Mouse (Mus musculus) Patski (cell line): Measurements from ENCODE around the gene Gse1. TPM values are rescaled to one million over a fixed set of nuclear protein-coding genes. Genes with fewer than 3 reads are reported as not detected.

Source experiments
- ATAC-seq: fragments of 100-300 bp; one replicate; pipeline ENCODE4 v1.8.0; 2021
- CTCF ChIA-PET: fragments of 350-600 bp; sonication (Branson Sonifier 250); formaldehyde crosslinking; loops from one replicate; lab custom pipeline; 2022; ENCODE audit warnings: inconsistent platforms; lab: Charles Lee
- POLR2A ChIA-PET: fragments of 350-600 bp; sonication (Branson Sonifier 250); formaldehyde crosslinking; loops from one replicate; lab custom pipeline; 2022; ENCODE audit warnings: antibody characterized with exemption, inconsistent platforms; lab: Charles Lee
- DNase-seq: peaks from one replicate; pipeline ENCODE4 v3.0.0-alpha.2; 2011; ENCODE audit warnings: low read depth, low spot score
- H3K27me3 ChIP-seq: fragments of 371-371 bp; one replicate; pipeline ENCODE4 v1.5.1; 2021
- CTCF ChIP-seq: fragments of 100-300 bp; IDR thresholded peaks from one replicate; pipeline ENCODE4 v1.5.1; 2021
- in situ Hi-C: fragments of 300-500 bp; cut with MboI; formaldehyde crosslinking; loops from 3 replicates; pipeline ENCODE4 v1.11.1; 2018; ENCODE audit warnings: low pct_unique_long_range_greater_than_20kb, mixed read lengths
- polyA plus RNA-seq: library from polyadenylated mRNA; unstranded; gene quantifications from one replicate; pipeline ENCODE4 v1.2.3, GENCODE M21; 2021

Gse1 gene
- polyA plus RNA-seq, 1 experiment from 2014 or later, result 19.8 TPM

GRCm38 (mm10) chr8:120607885-120608284 is 379.6 kb downstream of the Gse1 start:
- ATAC-seq (no peak), DNase-seq (no peak)
- ChIA-PET CTCF (interaction anchor here (0.9 to 1.5 kb wide), 2 partner anchors 9 to 11 kb away, joined by 3 read pairs; no protein-coding TSS in a partner anchor), POLR2A (no interaction called here)
- H3K27me3 ChIP-seq, result no peaks in the 10 kb centered on the region
- in situ Hi-C loops, result no loop called here
- peak; percentile 97 for TF ChIP-seq CTCF

DNA sequence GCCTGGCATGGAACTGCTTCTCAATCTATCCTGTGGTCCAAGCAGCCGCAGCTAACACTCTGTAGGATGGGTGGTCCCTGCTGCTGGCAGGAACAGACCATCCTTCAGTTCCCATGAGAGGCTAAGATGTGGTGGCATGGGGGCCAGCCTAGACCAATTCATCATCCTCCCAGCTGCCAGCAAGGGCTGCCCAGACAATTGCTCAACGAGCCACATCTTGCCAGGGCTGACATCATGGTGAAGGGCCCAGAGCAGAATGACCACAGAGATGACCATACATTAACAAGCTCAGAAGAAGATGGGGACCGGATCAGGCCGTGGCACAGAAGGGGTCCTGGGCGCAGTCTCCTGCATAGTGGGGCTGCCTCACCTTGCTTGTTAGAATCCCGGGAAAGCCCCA is 382.6 kb downstream of the Gse1 start:
- ATAC-seq (no peak), DNase-seq (no peak)
- no peaks in the 10 kb centered on the region for H3K27me3 ChIP-seq
- POLR2A ChIA-PET, result no interaction called here
- CTCF ChIA-PET, result interaction anchor here (0.8 to 1.6 kb wide), 2 partner anchors 13 to 15 kb away, joined by 3 to 7 read pairs; no protein-coding TSS in a partner anchor
- in situ Hi-C loops, result loop anchor here (10.0 kb wide), 1 partner anchor 426 kb away; no protein-coding TSS in a partner anchor
- no peak for TF ChIP-seq CTCF

GRCm38 (mm10) chr8:120614491-120614890 is 386.2 kb downstream of the Gse1 start:
- TF ChIP-seq CTCF, result peak; percentile 50
- in situ Hi-C loops, result loop anchor here (10.0 kb wide), 1 partner anchor 430 kb away; no protein-coding TSS in a partner anchor
- ATAC-seq (no peak), DNase-seq (no peak)
- ChIA-PET POLR2A (no interaction called here), CTCF (no interaction called here)
- no peaks in the 10 kb centered on the region for H3K27me3 ChIP-seq

DNA sequence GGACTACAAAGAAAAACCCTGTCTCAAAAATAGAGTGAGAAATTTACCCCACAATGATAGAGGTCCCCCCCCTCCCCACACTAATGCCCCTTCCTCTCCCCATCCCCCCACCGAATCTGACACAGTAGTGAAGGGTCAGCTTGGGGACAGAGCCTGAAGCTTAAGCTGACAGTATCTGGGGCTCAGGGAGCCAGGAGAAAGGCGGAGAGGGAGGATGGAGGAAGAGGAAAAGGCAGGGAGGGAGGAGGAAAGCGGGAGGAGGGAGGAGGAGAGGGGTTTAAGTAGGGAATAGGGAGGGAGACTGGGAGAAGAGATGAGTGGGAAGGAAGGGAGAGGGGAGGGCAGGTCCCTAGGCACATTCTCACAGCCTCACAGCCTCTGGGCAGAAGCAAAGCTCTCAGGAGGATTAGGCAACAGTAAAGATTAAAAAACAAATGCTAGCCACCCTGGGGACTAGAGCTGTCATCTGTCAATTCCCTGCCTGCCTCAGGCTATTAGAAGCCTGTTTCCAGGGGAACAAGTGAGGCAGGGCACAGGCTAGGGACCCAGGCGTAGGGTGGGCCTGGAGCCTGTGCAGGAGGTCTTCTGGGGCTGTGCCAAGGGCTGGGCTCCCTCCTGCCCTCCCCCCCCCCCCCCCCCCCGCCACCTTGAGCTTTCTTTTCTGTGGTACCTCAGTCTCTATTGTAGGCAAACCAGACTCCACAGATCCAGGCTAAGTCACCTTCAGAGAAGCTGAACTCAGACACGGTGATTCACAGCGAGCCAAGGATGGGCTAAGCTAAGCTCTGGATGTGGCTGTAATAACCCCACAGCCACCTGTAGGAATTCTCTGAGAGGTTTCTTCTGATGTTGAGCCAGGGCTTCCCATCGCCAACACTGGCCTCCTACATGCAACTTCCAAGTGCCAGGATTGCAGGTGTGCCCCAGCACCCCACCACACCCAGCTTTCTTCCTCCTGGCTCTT is 388.7 kb downstream of the Gse1 start:
- DNase-seq (no peak), ATAC-seq (peak; percentile 46)
- CTCF ChIA-PET, result interaction anchor here (0.9 to 2.4 kb wide), 10 partner anchors 9 to 82 kb away, joined by 3 to 7 read pairs (median 4); no protein-coding TSS in a partner anchor
- POLR2A ChIA-PET, result interaction anchor here (0.6 to 1.1 kb wide), 3 partner anchors 27 to 50 kb away, joined by 3 to 4 read pairs (median 3); no protein-coding TSS in a partner anchor
- in situ Hi-C loops, result loop anchor here (10.0 kb wide), 1 partner anchor 432 kb away; no protein-coding TSS in a partner anchor
- TF ChIP-seq CTCF, result no peak
- no peaks in the 10 kb centered on the region for H3K27me3 ChIP-seq

DNA sequence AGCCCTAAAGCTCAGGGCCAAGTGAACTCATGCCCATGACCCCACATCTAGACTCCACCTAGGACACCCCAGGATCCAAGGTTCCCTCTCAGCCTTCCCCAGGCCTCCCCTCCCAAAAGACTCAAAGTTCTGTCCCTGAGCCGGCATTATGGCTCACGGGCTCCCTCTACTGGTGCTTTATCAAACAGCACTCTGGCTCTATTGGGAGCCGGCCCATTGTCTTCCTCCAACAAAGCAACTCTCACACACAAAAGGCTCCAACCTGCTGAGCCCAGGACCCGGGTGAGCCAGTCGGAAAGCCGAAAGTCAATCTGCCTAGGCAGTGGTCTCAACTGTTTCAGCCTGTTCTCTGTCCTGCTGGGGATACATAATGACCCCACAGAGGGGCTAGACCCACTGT is 389.9 kb downstream of the Gse1 start:
- peak; percentile 94 for TF ChIP-seq CTCF
- CTCF ChIA-PET, result interaction anchor here (0.9 to 2.4 kb wide), 11 partner anchors 8 to 83 kb away, joined by 3 to 10 read pairs (median 4); no protein-coding TSS in a partner anchor
- in situ Hi-C loops, result loop anchor here (10.0 kb wide), 1 partner anchor 433 kb away; no protein-coding TSS in a partner anchor
- POLR2A ChIA-PET, result interaction anchor here (1.0 to 1.1 kb wide), 3 partner anchors 9 to 83 kb away, joined by 3 to 5 read pairs (median 4); no protein-coding TSS in a partner anchor
- ATAC-seq, result peak; percentile 42
- DNase-seq, result no peak
- H3K27me3 ChIP-seq, result no peaks in the 10 kb centered on the region

DNA sequence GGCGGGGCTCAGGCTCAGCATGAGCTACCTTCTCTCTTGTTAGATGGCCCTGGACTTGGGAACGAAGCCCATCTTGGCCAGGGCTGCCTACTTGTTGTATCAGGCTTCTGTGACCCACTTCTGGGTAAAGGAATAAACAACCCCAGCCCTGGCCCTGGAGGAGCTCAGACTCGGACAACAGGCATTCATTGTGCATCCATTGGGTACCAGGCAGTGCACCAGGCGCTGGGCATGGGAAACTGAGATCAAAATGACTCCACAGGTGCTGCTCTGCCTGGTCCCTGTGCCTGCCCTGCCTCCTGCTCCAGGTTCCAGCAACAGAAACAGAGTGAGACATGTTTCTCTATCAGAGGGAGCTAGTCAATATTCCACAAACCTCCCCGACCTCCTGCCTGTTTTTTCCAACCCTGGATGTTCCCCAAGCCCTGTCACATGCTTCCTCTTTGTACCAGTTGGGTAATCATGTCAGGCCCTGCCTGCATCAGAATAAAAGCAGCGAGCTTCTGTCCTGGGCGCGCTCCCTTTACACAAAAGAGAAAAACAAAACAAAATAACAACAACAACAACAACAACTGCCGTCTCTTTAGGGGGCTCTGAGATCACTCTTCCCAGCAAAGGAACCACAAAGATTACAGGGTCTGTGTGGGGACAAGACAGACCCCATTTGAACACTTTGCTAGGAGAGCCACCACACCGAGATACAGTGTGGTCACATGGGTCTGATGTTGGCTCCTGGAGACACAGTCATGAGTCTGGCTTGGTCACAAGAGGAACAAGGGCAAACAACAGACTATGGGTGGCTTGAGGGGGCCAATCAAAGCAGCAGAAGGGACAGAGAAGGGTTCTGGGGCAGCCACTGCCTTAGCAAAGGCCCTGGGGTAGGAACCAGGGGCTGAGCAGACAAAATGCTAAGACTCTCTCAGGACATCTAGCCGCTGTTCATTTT is 391.3 kb downstream of the Gse1 start:
- CTCF ChIA-PET, result interaction anchor here (1.0 to 2.3 kb wide), 5 partner anchors 10 to 23 kb away, joined by 3 to 10 read pairs (median 4); no protein-coding TSS in a partner anchor
- no peaks in the 10 kb centered on the region for H3K27me3 ChIP-seq
- no peak for TF ChIP-seq CTCF
- POLR2A ChIA-PET, result interaction anchor here (1.0 kb wide), 1 partner anchor 11 kb away, joined by 5 read pairs; no protein-coding TSS in a partner anchor
- ATAC-seq, result no peak
- no peak for DNase-seq
- in situ Hi-C loops, result loop anchor here (10.0 kb wide), 1 partner anchor 435 kb away; no protein-coding TSS in a partner anchor

- no peaks in the 10 kb centered on the region for H3K27me3 ChIP-seq
- DNase-seq, result no peak
- POLR2A ChIA-PET, result no interaction called here
- no peak for TF ChIP-seq CTCF
- CTCF ChIA-PET, result interaction anchor here (1.1 to 1.6 kb wide), 2 partner anchors 20 to 24 kb away, joined by 4 to 5 read pairs; no protein-coding TSS in a partner anchor
- ATAC-seq, result no peak
- in situ Hi-C loops, result no loop called here
Measured at GRCm38 (mm10) chr8:120620441-120620840, 392.2 kb downstream of the Gse1 start.

- DNase-seq (no peak), ATAC-seq (no peak)
- CTCF ChIA-PET, result no interaction called here
- TF ChIP-seq CTCF, result no peak
- in situ Hi-C loops, result no loop called here
- POLR2A ChIA-PET, result no interaction called here
- H3K27me3 ChIP-seq, result no peaks in the 10 kb centered on the region
Measured at GRCm38 (mm10) chr8:120622161-120622560, 393.9 kb downstream of the Gse1 start.

- ATAC-seq (no peak), DNase-seq (no peak)
- POLR2A ChIA-PET, result no interaction called here
- TF ChIP-seq CTCF, result no peak
- H3K27me3 ChIP-seq, result no peaks in the 10 kb centered on the region
- CTCF ChIA-PET, result interaction anchor here (1.2 to 1.3 kb wide), 2 partner anchors 12 to 20 kb away, joined by 3 read pairs; no protein-coding TSS in a partner anchor
- in situ Hi-C loops, result no loop called here
Measured at GRCm38 (mm10) chr8:120623608-120624007, 395.4 kb downstream of the Gse1 start.
